Mouse (Mus musculus): ENCODE data around the gene Ddx58.

DNA sequence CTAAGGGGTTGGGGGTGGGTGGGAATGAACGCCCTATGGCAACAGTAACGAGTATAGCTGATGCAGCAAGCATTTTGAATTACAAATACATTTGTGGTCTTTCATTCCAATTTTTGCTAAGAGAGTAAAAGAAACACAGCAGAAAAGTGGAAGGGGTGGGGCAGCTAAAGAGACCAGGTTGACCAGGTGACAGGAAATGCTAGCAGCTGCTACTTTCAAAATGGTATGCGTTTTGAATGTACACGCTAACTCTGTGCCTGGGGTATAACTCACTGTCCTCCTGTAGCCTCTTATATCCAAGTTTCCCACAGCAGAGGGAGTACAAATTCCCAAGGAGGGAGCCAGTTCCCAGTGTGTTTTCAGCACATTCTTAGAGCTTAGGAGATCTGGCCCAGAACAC lies 2.8 kb downstream of the Ddx58 start:
- no peak for TF ChIP-seq POLR2A (IDR thresholded peaks at IDR 0.05; ENCODE audit: low read depth, low read length)
- no peak for TF ChIP-seq CTCF (IDR thresholded peaks at IDR 0.05; ENCODE audit: extremely low read depth, insufficient read length, insufficient replicate concordance, low read depth, low read length)

Data from small intestine, adult 2 months (tissue).